Mouse (Mus musculus) bone marrow, adult 2 months (tissue): ENCODE measurements around the gene Fbxw10. TPM values are rescaled to one million over a fixed set of nuclear protein-coding genes. Genes with fewer than 3 reads are reported as not detected.

Experiments
- H3K27ac ChIP-seq: fragments of 200-500 bp; 2 replicates; pipeline ENCODE4 v1.5.1; 2012; ENCODE audit warnings: low read depth, mild to moderate bottlenecking, control low read depth, inconsistent platforms, low read length; ENCODE audit not compliant: control insufficient read depth, poor library complexity, insufficient read depth
- H3K4me1 ChIP-seq: fragments of 200-500 bp; 2 replicates; pipeline ENCODE4 v1.6.1; 2011; ENCODE audit warnings: low read length; ENCODE audit not compliant: control insufficient read depth, insufficient read depth
- H3K4me3 ChIP-seq: fragments of 200-500 bp; replicated peaks from 2 replicates; pipeline ENCODE3; 2011; ENCODE audit warnings: mild to moderate bottlenecking, low read depth, low read length, control low read depth; ENCODE audit not compliant: control insufficient read depth
- CTCF ChIP-seq: fragments of 200-500 bp; IDR thresholded peaks from 2 replicates; pipeline ENCODE4 v1.5.1; 2011; ENCODE audit warnings: low read length, control low read depth; ENCODE audit not compliant: control insufficient read depth, insufficient read depth
- POLR2A ChIP-seq: fragments of 200-500 bp; IDR thresholded peaks from 2 replicates; pipeline ENCODE4 v1.6.1; 2011; ENCODE audit warnings: low read depth, mild to moderate bottlenecking, control low read depth, low read length, borderline replicate concordance; ENCODE audit not compliant: control insufficient read depth
- WGBS: fragments of 180-500 bp; shearing (Covaris S2); methylation state at CpG from one replicate; pipeline ENCODE4 v1.1.7; 2018; 5-methylcytosine and 5-hydroxymethylcytosine counted together
- polyA plus RNA-seq: library from polyadenylated mRNA; stranded (reverse); fragments of >200 nt; gene quantifications from 2 replicates; pipeline ENCODE4 v1.2.4, GENCODE M21; 2011; ENCODE audit warnings: low replicate concordance; ENCODE audit not compliant: missing spikeins, insufficient read depth, insufficient read length

Fbxw10 gene
- polyA plus RNA-seq, 1 experiment: 2.5 TPM

- WGBS: 70% methylated on average over 6 of the region's 6 CpGs
- Histone ChIP-seq H3K27ac (no peak overlapping the region), H3K4me1 (no peaks in the 10 kb centered on the region; the same call in 1 of the 2 replicates), H3K4me3 (no peak overlapping the region)
- TF ChIP-seq POLR2A (no peak), CTCF (no peak)
Measured at GRCm38 (mm10) chr11:62853334-62853733, 6.5 kb downstream of the Fbxw10 start.

GRCm38 (mm10) chr11:62865562-62865961 is 18.7 kb downstream of the Fbxw10 start:
- no peak overlapping the region for H3K27ac ChIP-seq
- 76% methylated on average over 4 of the region's 4 CpGs for WGBS
- H3K4me3 ChIP-seq: no peak overlapping the region
- TF ChIP-seq CTCF (no peak), POLR2A (no peak)
- H3K4me1 ChIP-seq: no peaks in the 10 kb centered on the region

- no peaks in the 10 kb centered on the region for H3K4me1 ChIP-seq
- WGBS: 40% methylated on average over 7 of the region's 7 CpGs
- TF ChIP-seq CTCF (no peak), POLR2A (no peak)
- H3K4me3 ChIP-seq: no peak overlapping the region
- no peak overlapping the region for H3K27ac ChIP-seq
Measured at GRCm38 (mm10) chr11:62866685-62867084, 19.8 kb downstream of the Fbxw10 start.

GRCm38 (mm10) chr11:62869201-62869600 is 22.3 kb downstream of the Fbxw10 start:
- Histone ChIP-seq H3K27ac (no peak overlapping the region), H3K4me3 (no peak overlapping the region), H3K4me1 (no peaks in the 10 kb centered on the region)
- 78% methylated on average over 5 of the region's 5 CpGs for WGBS
- TF ChIP-seq CTCF (no peak), POLR2A (no peak)

GRCm38 (mm10) chr11:62869715-62870371 is 23.0 kb downstream of the Fbxw10 start:
- WGBS: 68% methylated on average over 8 of the region's 8 CpGs
- H3K4me3 ChIP-seq: no peak overlapping the region
- no peak for TF ChIP-seq CTCF
- TF ChIP-seq POLR2A: no peak
- H3K27ac ChIP-seq: no peak overlapping the region
- H3K4me1 ChIP-seq: no peaks in the 10 kb centered on the region

- no peak for TF ChIP-seq POLR2A
- no peak for TF ChIP-seq CTCF
- 81% methylated on average over 9 of the region's 9 CpGs for whole genome bisulfite sequencing
Measured at GRCm38 (mm10) chr11:62873479-62873878, 26.6 kb downstream of the Fbxw10 start.

GRCm38 (mm10) chr11:62875696-62876095 is 28.8 kb downstream of the Fbxw10 start:
- 85% methylated on average over 1 of the region's 1 CpGs for WGBS
- no peak for TF ChIP-seq CTCF
- no peak for TF ChIP-seq POLR2A
- no peaks in the 10 kb centered on the region; the same call in 1 of the 2 replicates for H3K4me1 ChIP-seq
- no peak overlapping the region for H3K27ac ChIP-seq
- no peak overlapping the region for H3K4me3 ChIP-seq

More at GRCm38 (mm10) chr11:62873479-62873878, 26.6 kb downstream of the Fbxw10 start:
- H3K4me3 ChIP-seq: no peak overlapping the region
- H3K27ac ChIP-seq: no peak overlapping the region
- no peaks in the 10 kb centered on the region for H3K4me1 ChIP-seq

GRCm38 (mm10) chr11:62876445-62876844 is 29.6 kb downstream of the Fbxw10 start:
- Histone ChIP-seq H3K27ac (no peak overlapping the region), H3K4me3 (no peak overlapping the region), H3K4me1 (no peaks in the 10 kb centered on the region; the same call in 1 of the 2 replicates)
- 82% methylated on average over 4 of the region's 4 CpGs for WGBS
- TF ChIP-seq POLR2A (no peak), CTCF (no peak)
